Mouse (Mus musculus) cerebellum, adult 2 months (tissue): Measurements from ENCODE around the gene Tbpl1. TPM values are rescaled to one million over a fixed set of nuclear protein-coding genes. Genes with fewer than 3 reads are reported as not detected.

Source experiments
- DNase-seq, 2 experiments: peaks; one replicate each; pipeline ENCODE4 v3.0.0; 2021
- H3K27ac ChIP-seq: fragments of 200-500 bp; 2 replicates; pipeline ENCODE4 v1.5.1; 2012; ENCODE audit warnings: low read length, control low read depth, inconsistent platforms; ENCODE audit not compliant: insufficient read depth
- H3K27me3 ChIP-seq: fragments of 200-500 bp; 2 replicates; pipeline ENCODE4 v1.6.1; 2012; ENCODE audit warnings: inconsistent platforms, mild to moderate bottlenecking, low read length, moderate library complexity; ENCODE audit not compliant: control insufficient read depth, insufficient read depth
- H3K4me1 ChIP-seq: fragments of 200-500 bp; 2 replicates; pipeline ENCODE4 v1.6.1; 2011; ENCODE audit warnings: low read length; ENCODE audit not compliant: control insufficient read depth, insufficient read depth
- H3K4me3 ChIP-seq: fragments of 200-500 bp; replicated peaks from 2 replicates; pipeline ENCODE3; 2011; ENCODE audit warnings: mild to moderate bottlenecking, low read depth, low read length, control low read depth; ENCODE audit not compliant: insufficient read depth
- CTCF ChIP-seq: fragments of 200-500 bp; IDR thresholded peaks from 2 replicates; pipeline ENCODE4 v1.5.1; 2011; ENCODE audit warnings: low read depth, mild to moderate bottlenecking, control low read depth, low read length, moderate library complexity, borderline replicate concordance; ENCODE audit not compliant: insufficient read depth
- POLR2A ChIP-seq: fragments of 200-500 bp; IDR thresholded peaks from 2 replicates; pipeline ENCODE4 v1.6.1; 2011; ENCODE audit warnings: low read length, control low read depth, borderline replicate concordance; ENCODE audit not compliant: insufficient read depth
- WGBS: fragments of 180-500 bp; shearing (Covaris S2); methylation state at CpG from one replicate; pipeline ENCODE4 v1.1.7; 2018; 5-methylcytosine and 5-hydroxymethylcytosine counted together
- polyA plus RNA-seq: library from polyadenylated mRNA; depleted of rRNA; stranded (reverse); fragments of >200 nt; gene quantifications from 2 replicates; pipeline ENCODE4 v1.2.3, GENCODE M21; 2012; rRNA removed

Gene Tbpl1
- polyA plus RNA-seq: 57.6 and 64.2 TPM in 2 replicates

DNA sequence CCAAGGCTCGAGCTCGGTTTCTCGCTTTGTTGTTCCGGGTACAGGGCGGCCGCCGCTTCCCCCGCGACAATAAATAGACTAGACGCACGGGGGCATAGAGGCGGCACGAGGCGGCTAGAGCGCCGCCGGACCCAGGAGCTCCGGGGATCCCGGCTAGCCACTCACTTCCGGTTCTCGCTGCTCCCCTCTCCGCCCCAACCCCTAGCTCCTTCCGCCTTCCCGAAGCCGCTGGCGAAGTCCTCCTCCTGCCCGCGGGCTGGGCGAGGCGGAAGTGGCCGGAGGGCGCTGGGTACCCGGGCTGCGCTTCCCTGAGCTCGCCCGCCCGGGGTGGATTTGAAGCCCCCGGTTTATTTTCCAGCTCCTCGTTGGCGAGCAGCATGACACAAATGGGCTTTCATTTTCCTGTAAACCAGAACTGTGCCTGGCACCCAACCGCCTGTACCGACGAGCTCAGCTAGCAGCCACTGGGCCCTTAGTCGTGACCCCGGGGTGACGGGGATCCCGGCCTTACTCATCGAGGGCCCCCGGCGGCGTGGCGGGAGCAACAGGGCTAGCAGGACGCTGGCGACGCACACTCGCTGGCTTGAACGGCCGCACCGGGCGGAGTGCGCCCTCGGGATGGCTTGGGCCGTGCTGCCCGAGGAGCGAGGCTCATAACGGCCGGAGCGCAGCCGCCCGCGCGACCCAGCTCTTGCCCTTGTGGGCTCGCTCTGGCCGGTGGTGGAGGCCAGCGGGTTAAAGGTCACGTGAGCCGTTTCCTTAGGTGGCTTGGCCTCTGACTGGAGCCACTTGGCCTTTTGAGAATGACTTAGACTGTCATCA lies at the start of gene Tbpl1:
Gene Tbpl1, minus strand, starts transcription at position 667 of the 822 bp plus-strand sequence.
- DNase-seq: peak; percentile 96 to 97
- peaks cover 7% of the 10 kb centered on the region; the same call in 1 of the 2 replicates for H3K4me1 ChIP-seq
- under 1% methylated on average over 77 of the region's 77 CpGs for WGBS
- TF ChIP-seq POLR2A (peak; percentile 82; the same call in 1 of the 2 replicates), CTCF (no peak)
- H3K4me3 ChIP-seq: peak within 1 kb of the TSS; percentile 87
- H3K27ac ChIP-seq: peak within 1 kb of the TSS; percentile 90
- no peaks in the 10 kb centered on the region for H3K27me3 ChIP-seq

DNA sequence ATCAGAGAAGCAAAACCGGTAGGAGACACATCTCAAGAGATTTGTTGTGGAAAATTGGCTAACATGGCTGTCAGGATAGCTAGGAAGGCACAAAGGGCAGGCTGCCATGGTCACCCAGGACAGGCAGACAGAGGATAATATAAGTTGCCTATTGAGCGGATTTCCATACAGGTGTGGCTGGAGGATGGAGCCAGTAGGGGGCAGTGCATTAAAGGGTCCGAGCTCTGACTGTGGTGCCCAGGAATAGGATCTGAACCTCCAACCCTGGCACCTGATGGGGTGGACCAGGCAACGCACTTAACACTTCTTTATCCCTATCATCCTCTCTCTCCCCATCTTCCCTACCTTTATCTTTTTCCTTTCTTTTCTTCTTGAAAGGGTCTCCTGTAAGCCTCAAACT lies 49.7 kb upstream of the Tbpl1 start:
- 43% methylated on average over 4 of the region's 4 CpGs for WGBS
- no peaks in the 10 kb centered on the region for H3K27me3 ChIP-seq
- no peak for DNase-seq
- no peak overlapping the region for H3K4me3 ChIP-seq
- H3K27ac ChIP-seq: no peak overlapping the region
- H3K4me1 ChIP-seq: no peaks in the 10 kb centered on the region
- no peak for TF ChIP-seq CTCF
- TF ChIP-seq POLR2A: no peak

DNA sequence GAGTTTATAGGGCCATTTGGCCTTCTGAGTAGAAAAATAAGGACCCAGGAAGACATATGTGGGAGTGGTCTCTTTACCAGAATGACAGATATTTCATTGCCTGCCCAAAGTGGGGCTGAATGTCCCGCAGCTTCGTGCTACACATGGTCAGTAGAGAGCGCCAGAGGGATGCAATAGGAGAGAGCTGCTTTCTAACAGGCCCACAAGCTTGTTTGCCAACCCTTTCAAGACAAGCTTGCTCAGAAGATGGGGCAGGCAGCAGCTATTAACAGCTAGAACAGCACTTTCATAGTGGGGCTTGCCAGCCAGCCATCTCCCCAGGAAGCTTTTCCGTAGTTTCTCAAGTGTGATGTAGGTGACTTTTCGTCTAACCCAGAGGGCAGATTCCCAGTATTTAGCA lies 46.2 kb upstream of the Tbpl1 start:
- Histone ChIP-seq H3K4me3 (no peak overlapping the region), H3K27me3 (no peaks in the 10 kb centered on the region), H3K4me1 (no peaks in the 10 kb centered on the region), H3K27ac (no peak overlapping the region)
- WGBS: 18% methylated on average over 5 of the region's 5 CpGs
- TF ChIP-seq CTCF: peak; percentile 30; the same call in 1 of the 2 replicates
- no peak for TF ChIP-seq POLR2A
- peak in 1 of 2 experiments; percentile 9 for DNase-seq

DNA sequence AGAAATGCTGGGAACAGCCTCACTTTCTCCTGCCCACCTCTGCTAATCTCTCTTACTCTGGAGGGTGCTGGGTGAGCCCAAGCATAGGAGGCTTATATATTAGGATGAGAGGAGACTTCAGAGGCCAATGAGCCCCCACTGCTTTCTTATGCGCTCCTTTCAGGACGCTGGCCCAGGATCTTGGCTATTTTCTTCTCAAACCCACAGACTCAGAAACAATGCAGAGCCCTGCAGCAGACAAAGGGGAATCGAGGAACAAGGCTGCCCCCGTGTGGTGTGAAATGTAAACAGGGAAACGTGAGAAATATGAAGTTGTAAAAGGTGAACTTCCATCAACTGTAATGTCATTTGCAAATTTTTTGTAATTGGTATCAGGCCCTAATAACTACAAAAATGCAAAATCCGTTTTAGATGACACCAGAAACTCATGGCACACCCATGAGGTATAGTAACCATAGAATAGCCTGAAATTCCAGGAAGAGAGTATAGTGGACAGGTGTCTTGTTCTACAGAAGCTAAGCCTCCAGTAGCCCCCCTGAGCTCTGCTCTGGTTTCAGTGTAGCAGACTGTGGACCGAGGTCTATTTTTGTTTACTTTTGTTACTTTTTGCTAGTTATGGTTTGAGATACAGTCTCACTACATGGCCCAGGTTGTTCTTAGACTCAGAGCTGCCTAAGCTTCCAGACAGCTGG lies 44.4 kb upstream of the Tbpl1 start:
- no peak overlapping the region for H3K27ac ChIP-seq
- 4% methylated on average over 7 of the region's 7 CpGs for WGBS
- no peaks in the 10 kb centered on the region for H3K4me1 ChIP-seq
- H3K4me3 ChIP-seq: no peak overlapping the region
- peak; percentile 50 to 69 for DNase-seq
- TF ChIP-seq CTCF: peak; percentile 77
- TF ChIP-seq POLR2A: no peak
- H3K27me3 ChIP-seq: no peaks in the 10 kb centered on the region

DNA sequence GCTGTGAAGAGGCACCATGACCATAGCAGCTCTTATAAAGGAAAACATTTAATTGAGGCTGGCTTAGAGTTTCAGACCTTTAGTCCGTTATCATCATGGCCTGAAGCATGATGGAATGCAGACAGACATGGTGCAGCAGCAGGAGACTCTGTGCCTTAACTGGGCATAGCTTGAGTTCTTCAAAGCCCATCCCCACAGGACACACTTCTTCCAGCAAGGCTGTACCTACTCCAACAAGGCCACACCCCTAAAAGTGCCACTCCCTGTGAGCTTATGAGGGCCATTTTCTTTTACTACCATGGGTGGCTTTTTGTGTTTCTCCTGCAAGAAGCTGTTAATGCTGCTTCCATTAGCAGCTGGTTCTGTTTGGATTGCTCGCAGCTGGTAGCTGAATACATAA lies 43.7 kb upstream of the Tbpl1 start:
- 92% methylated on average over 2 of the region's 2 CpGs for WGBS
- H3K27ac ChIP-seq: no peak overlapping the region
- no peak for DNase-seq
- no peaks in the 10 kb centered on the region for H3K27me3 ChIP-seq
- H3K4me1 ChIP-seq: no peaks in the 10 kb centered on the region
- no peak for TF ChIP-seq POLR2A
- H3K4me3 ChIP-seq: no peak overlapping the region

DNA sequence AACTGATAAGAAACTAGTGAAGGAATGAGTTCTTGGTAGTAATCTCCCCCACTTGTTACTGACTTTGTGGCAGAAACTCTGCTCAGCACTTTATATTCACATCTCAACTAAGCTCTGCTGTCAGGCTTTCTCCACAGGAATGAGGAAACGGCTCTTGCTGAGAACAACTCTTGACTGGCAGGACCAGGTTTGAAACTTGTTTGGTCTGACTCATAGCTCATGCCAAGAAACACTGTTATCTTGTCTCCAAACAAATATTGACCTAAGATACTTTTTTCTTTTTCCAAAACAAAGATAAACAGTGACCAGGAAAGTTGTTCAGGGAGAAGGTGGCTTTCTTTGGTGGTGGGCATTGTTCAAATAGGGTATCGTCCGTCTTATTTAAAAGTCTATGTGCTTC lies 42.9 kb upstream of the Tbpl1 start:
- no peak for DNase-seq
- Histone ChIP-seq H3K27ac (no peak overlapping the region), H3K4me1 (no peaks in the 10 kb centered on the region), H3K27me3 (no peaks in the 10 kb centered on the region), H3K4me3 (no peak overlapping the region)
- TF ChIP-seq CTCF (no peak), POLR2A (no peak)
- 90% methylated on average over 3 of the region's 3 CpGs for WGBS

DNA sequence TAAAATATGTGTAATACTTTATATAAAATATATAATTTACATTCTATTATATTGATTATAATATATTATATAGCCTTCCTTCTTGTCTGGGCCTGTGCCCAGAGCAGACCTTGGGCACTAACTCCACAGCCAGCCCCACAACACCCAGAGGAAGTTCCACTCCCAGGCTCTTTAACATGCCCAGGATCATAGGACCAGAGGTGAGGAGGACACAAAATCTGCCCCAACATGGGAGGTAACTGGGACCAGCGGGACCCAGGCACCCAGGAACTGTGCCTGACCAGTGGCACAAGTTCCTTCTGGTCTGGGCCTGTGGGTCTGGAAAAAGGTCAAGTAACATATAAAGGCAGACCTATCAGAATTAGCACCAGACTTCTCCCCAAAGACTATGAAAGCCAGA lies 22.5 kb upstream of the Tbpl1 start:
- DNase-seq: no peak
- TF ChIP-seq CTCF (no peak), POLR2A (no peak)
- 90% methylated on average over 1 of the region's 1 CpGs for WGBS
- H3K4me1 ChIP-seq: no peaks in the 10 kb centered on the region; the same call in 1 of the 2 replicates
- H3K4me3 ChIP-seq: no peak overlapping the region
- H3K27ac ChIP-seq: no peak overlapping the region
- no peaks in the 10 kb centered on the region for H3K27me3 ChIP-seq
